Mouse (Mus musculus): ENCODE measurements around the gene Mzf1. TPM values are rescaled to one million over a fixed set of nuclear protein-coding genes. Genes with fewer than 3 reads are reported as not detected.

The Mzf1 gene
- polyA plus RNA-seq, 1 experiment from 2014 or later: 7.6 TPM

DNA sequence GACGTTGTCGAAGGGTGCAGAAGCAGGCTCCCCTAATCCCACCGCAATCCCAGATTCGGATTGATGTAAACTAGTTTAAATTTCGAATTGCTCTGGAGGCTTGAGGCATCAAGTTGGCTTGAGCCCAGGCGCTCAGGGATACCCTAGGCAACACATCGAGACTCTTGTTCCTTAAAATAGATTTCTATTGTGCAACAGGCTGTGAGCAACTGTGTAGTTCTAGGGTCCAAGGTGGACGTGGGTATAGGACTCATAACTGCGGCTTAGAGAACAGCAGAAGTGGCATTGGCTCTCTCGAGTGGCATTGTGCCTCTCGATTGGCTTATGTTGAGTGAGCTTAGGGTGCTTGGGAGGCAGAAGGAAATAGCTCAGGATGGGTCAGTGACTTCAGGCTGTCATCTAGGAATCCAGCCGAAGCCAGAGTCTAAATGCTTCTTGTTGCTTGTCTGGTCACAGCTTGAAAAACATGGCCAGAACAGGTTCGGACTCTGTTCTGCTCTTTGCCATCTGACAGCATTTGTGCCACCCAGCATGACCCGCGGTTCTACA lies 15.9 kb downstream of the Mzf1 start:
- Histone ChIP-seq H3K9me3 (ENCODE audit: control insufficient read depth, low read length) (peaks cover 2% of the 10 kb centered on the region; the same call in 1 of the 2 replicates), H3K4me2 (ENCODE audit: low read length) (peak overlapping the region; percentile 90), H3K4me3 (replicated peaks; ENCODE audit: low read depth, low read length) (peak overlapping the region; percentile 73), H3K27ac (replicated peaks; ENCODE audit: low read depth, low read length) (peak overlapping the region; percentile 100), H3K9ac (replicated peaks; ENCODE audit: low read length) (peak overlapping the region; percentile 95), H3K4me1 (ENCODE audit: control insufficient read depth, insufficient read depth, low read length) (peaks cover 27% of the 10 kb centered on the region), H3K27me3 (ENCODE audit: control insufficient read depth, insufficient read depth, low read length) (peaks cover 19% of the 10 kb centered on the region), H3K36me3 (ENCODE audit: control insufficient read depth, insufficient read depth, low read length) (peaks cover 17% of the 10 kb centered on the region)
- ATAC-seq (ENCODE audit: low FRiP score, low TSS enrichment) (no peak), DNase-seq (no peak)
- WGBS: 24% methylated on average over 15 of the region's 15 CpGs

DNA sequence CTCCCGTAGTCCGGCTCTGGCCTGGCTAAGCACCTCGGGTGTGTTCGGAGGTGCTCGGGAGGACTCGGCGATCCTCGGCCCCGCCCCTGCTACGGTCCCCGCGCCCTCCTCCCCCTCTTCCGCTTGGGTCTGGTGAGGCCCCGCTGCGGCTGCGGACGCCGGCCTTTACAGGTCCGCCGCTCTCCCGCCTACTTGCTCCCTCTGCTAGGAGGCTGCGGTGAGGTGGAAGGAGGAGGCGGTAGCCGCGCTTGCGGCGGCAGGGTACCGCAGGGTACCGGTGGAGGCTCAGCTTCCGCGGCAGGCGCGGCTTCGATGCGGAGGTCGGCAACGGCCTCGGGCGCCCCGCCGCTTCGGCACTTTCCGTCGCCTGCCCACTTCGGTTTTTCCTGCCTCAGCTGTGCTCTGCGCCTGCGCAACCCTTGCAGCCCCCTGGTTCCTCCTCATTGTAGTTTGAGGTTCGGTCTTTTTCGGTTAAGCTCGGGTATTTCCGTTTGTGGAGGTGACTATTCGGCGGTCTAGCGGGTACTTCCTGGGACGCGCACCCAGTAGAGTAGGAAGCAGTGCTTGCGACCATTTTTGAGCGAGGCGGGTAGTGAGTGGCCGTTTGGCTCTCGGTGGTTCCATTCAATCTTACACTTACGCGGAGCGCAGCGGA lies 16.5 kb downstream of the Mzf1 start, which contains the start of gene Ube2m:
Gene Ube2m, minus strand, starts transcription at position 375 of the 655 bp plus-strand sequence.
- ATAC-seq (ENCODE audit: low FRiP score, low TSS enrichment) (peak; percentile 92), DNase-seq (peak; percentile 100)
- WGBS: under 1% methylated on average over 65 of the region's 65 CpGs
- Histone ChIP-seq H3K4me3 (replicated peaks; ENCODE audit: low read depth, low read length) (peak within 1 kb of the TSS; percentile 73), H3K4me1 (ENCODE audit: control insufficient read depth, insufficient read depth, low read length) (peaks cover 30% of the 10 kb centered on the region), H3K27ac (replicated peaks; ENCODE audit: low read depth, low read length) (peak within 1 kb of the TSS; percentile 100), H3K9ac (replicated peaks; ENCODE audit: low read length) (peak within 1 kb of the TSS; percentile 95), H3K9me3 (ENCODE audit: control insufficient read depth, low read length) (no peaks in the 10 kb centered on the region), H3K4me2 (ENCODE audit: low read length) (peak within 1 kb of the TSS; percentile 90), H3K36me3 (ENCODE audit: control insufficient read depth, insufficient read depth, low read length) (peaks cover 22% of the 10 kb centered on the region), H3K27me3 (ENCODE audit: control insufficient read depth, insufficient read depth, low read length) (peaks cover 13% of the 10 kb centered on the region)

DNA sequence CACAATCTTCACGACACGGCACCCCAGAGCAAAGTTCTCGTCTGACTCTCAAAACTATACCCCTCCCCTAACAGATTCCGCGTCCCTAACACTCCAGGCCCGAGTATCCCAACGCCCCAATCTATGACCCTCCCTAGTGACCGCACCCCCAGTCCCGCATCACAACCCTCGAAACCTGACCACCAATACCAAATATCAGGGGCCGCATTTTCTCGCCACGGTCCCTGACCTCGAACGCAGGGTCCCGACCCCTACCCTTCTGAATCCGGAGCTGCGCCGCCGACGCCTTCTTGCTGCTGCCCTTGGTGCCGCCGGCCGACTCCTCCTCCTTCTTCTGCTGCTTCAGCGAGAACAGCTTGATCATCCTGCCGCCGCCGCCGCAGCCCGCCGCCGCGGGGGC lies 17.2 kb downstream of the Mzf1 start:
- ATAC-seq (ENCODE audit: low FRiP score, low TSS enrichment): peak; percentile 2; the same call in 1 of the 2 replicates
- WGBS: under 1% methylated on average over 31 of the region's 33 CpGs

DNA sequence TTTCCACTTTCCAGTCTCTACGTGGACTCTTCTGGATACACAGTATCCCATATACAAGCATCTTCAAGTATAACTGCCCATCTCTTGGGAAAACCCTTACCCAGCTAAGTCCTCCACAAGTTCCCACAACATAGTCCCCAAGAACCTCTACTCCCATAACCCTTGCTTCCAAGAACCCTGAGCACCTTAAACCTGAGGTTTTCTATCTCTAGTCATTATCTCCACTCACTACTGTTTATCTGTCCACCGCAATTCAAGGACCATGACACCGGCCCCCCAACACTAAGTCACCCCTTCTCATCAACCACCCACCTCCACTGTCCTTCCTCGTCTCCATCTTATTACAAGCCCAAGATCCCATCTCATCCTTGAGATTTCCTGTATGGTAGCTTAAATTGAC lies 17.8 kb downstream of the Mzf1 start:
- Histone ChIP-seq H3K27ac (replicated peaks; ENCODE audit: low read depth, low read length) (no peak overlapping the region; the same call in 1 of the 2 replicates), H3K4me2 (ENCODE audit: low read length) (peak overlapping the region; percentile 90), H3K27me3 (ENCODE audit: control insufficient read depth, insufficient read depth, low read length) (0 out of 2 replicates have a peak, but pooled peaks cover 1% of the 10 kb centered on the region), H3K4me1 (ENCODE audit: control insufficient read depth, insufficient read depth, low read length) (peaks cover 30% of the 10 kb centered on the region), H3K4me3 (replicated peaks; ENCODE audit: low read depth, low read length) (peak overlapping the region; percentile 73), H3K9ac (replicated peaks; ENCODE audit: low read length) (peak overlapping the region; percentile 95), H3K9me3 (ENCODE audit: control insufficient read depth, low read length) (no peaks in the 10 kb centered on the region), H3K36me3 (ENCODE audit: control insufficient read depth, insufficient read depth, low read length) (peaks cover 34% of the 10 kb centered on the region)
- DNase-seq: no peak
- no peak for ATAC-seq (ENCODE audit: low FRiP score, low TSS enrichment)
- WGBS: 54% methylated on average over 4 of the region's 4 CpGs

More for the DNA sequence above, 17.2 kb downstream of the Mzf1 start:
- H3K4me1 ChIP-seq (ENCODE audit: control insufficient read depth, insufficient read depth, low read length): peaks cover 30% of the 10 kb centered on the region
- peak overlapping the region; percentile 73 for H3K4me3 ChIP-seq (replicated peaks; ENCODE audit: low read depth, low read length)
- H3K4me2 ChIP-seq (ENCODE audit: low read length): peak overlapping the region; percentile 90
- peak overlapping the region; percentile 100 for H3K27ac ChIP-seq (replicated peaks; ENCODE audit: low read depth, low read length)
- H3K9me3 ChIP-seq (ENCODE audit: control insufficient read depth, low read length): no peaks in the 10 kb centered on the region
- peak overlapping the region; percentile 95 for H3K9ac ChIP-seq (replicated peaks; ENCODE audit: low read length)
- peaks cover 7% of the 10 kb centered on the region; the same call in 1 of the 2 replicates for H3K27me3 ChIP-seq (ENCODE audit: control insufficient read depth, insufficient read depth, low read length)
- no peak for DNase-seq
- peaks cover 29% of the 10 kb centered on the region for H3K36me3 ChIP-seq (ENCODE audit: control insufficient read depth, insufficient read depth, low read length)

DNA sequence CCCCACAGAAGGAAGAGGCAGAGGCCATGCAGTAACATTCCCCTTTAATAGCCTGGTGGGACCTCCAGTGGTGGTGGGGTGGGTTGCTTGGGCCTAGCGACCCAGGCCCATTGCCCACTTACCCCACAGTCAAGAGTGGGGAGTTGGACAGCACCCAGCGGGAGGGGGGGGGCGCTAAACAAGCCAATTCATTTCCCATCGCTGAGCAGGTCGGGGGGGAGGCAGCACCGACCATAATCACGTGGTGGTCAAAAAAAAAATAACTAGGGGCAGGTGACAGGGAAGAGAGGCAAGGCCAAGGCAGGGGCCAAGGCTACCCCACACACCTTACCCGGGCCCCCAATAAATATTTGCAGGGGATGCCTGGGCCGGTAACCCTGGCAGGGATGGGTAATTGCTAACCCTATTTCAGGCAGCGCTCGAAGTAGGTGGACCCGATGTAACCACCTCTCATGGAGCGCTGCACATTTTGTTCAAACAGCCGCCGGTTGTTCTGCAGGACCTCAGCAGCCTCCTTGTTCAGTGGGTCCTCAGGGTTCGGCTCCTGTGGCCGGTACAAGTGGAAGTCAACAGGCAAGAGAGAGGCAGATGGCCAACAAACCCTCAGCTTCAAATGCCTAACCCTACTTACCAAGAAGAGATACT lies 19.2 kb downstream of the Mzf1 start:
- Histone ChIP-seq H3K4me1 (ENCODE audit: control insufficient read depth, insufficient read depth, low read length) (peaks cover 30% of the 10 kb centered on the region), H3K36me3 (ENCODE audit: control insufficient read depth, insufficient read depth, low read length) (peaks cover 48% of the 10 kb centered on the region), H3K9me3 (ENCODE audit: control insufficient read depth, low read length) (no peaks in the 10 kb centered on the region), H3K4me2 (ENCODE audit: low read length) (peak overlapping the region; percentile 93), H3K4me3 (replicated peaks; ENCODE audit: low read depth, low read length) (no peak overlapping the region), H3K9ac (replicated peaks; ENCODE audit: low read length) (no peak overlapping the region; the same call in 1 of the 2 replicates), H3K27ac (replicated peaks; ENCODE audit: low read depth, low read length) (peak overlapping the region; percentile 94; the same call in 1 of the 2 replicates), H3K27me3 (ENCODE audit: control insufficient read depth, insufficient read depth, low read length) (no peaks in the 10 kb centered on the region)
- 85% methylated on average over 17 of the region's 17 CpGs for WGBS
- no peak for DNase-seq
- no peak for ATAC-seq (ENCODE audit: low FRiP score, low TSS enrichment)

DNA sequence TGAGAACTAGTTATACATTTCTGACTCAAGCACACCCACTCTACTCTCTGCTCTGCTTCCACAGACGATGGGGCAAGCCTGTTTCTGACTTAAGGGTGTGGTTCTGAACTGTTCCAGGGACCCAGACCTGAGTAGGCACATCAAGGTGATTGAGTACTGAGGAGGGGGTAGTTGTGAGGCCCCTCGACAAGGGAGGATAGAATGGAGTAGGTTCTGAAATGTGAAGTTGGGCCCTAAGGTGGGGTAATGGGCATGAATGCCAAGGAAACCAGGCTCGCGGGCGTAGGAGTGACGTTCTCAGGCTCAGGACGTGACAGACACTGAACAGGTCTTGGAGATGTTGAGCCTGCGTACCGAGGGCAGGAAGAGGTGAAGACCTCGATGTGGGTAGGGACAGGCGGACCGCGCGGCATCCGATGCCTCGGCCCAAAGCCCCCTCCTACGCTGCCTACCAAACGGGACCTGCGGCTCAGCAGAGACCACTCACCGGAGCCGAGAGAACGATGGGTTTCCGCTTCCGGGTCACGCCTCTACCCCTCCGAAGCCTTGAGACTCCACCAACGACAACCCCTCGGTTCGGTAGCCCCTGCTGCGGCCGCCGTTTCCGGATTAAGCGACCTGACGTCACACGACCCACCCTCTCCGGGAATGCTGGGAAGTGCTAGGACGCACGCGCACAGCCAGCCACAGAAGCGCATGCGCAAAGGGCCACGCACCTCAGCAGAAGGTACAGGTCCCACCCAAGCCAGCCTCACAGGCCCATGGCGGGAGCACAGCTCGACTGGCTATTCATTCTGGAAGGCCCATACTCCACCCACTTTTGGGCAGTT lies 20.2 kb downstream of the Mzf1 start, which contains the start of gene Chmp2a:
Gene Chmp2a, minus strand, starts transcription at position 660 of the 830 bp plus-strand sequence.
- WGBS: under 1% methylated on average over 45 of the region's 45 CpGs
- peaks cover 58% of the 10 kb centered on the region for H3K36me3 ChIP-seq (ENCODE audit: control insufficient read depth, insufficient read depth, low read length)
- H3K9me3 ChIP-seq (ENCODE audit: control insufficient read depth, low read length): no peaks in the 10 kb centered on the region
- peaks cover 30% of the 10 kb centered on the region for H3K4me1 ChIP-seq (ENCODE audit: control insufficient read depth, insufficient read depth, low read length)
- peak within 1 kb of the TSS; percentile 53 for H3K4me3 ChIP-seq (replicated peaks; ENCODE audit: low read depth, low read length)
- H3K9ac ChIP-seq (replicated peaks; ENCODE audit: low read length): peak within 1 kb of the TSS; percentile 79
- H3K27ac ChIP-seq (replicated peaks; ENCODE audit: low read depth, low read length): peak within 1 kb of the TSS; percentile 94
- ATAC-seq (ENCODE audit: low FRiP score, low TSS enrichment) (peak; percentile 83), DNase-seq (peak; percentile 99)
- peak within 1 kb of the TSS; percentile 93 for H3K4me2 ChIP-seq (ENCODE audit: low read length)
- no peaks in the 10 kb centered on the region for H3K27me3 ChIP-seq (ENCODE audit: control insufficient read depth, insufficient read depth, low read length)

DNA sequence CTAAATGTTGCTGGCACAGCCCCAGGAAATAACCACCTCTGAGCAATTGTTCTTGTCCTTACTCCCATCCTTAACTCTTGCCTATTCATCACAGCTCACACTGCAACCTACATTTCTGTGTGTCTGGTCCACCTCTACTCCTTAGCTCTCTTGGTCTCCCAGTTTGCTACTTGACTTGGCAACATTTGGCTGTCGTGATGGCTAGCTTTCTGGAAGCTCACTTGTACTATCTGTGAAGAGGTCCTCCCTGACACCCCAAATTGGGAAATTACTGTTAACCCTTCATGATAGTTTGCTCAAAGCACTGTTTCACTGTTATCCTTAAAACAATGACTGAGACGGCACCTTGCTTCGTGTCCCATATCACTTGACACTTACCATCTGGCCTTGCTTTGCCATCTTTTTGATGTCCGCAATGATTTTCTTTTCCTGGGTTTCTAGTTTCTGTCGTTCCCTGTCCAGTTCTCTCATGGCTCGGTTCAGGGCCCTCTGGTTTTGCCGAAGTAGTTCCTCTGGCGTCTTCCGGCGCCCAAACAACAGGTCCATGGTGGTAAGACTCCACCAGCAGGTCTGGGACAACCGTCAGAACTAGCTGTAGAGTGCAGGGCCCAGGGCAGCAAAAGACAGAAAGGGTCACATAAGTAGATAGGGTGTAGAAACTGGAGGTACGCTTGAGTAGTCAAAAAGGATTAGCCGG lies 21.0 kb downstream of the Mzf1 start:
- no peak for DNase-seq
- 50% methylated on average over 13 of the region's 13 CpGs for WGBS

More for the DNA sequence above, 21.0 kb downstream of the Mzf1 start:
- Histone ChIP-seq H3K4me3 (replicated peaks; ENCODE audit: low read depth, low read length) (peak overlapping the region; percentile 53), H3K4me1 (ENCODE audit: control insufficient read depth, insufficient read depth, low read length) (peaks cover 24% of the 10 kb centered on the region), H3K27ac (replicated peaks; ENCODE audit: low read depth, low read length) (peak overlapping the region; percentile 94), H3K4me2 (ENCODE audit: low read length) (peak overlapping the region; percentile 93), H3K36me3 (ENCODE audit: control insufficient read depth, insufficient read depth, low read length) (peaks cover 65% of the 10 kb centered on the region), H3K9me3 (ENCODE audit: control insufficient read depth, low read length) (no peaks in the 10 kb centered on the region), H3K27me3 (ENCODE audit: control insufficient read depth, insufficient read depth, low read length) (no peaks in the 10 kb centered on the region), H3K9ac (replicated peaks; ENCODE audit: low read length) (peak overlapping the region; percentile 79)
- ATAC-seq (ENCODE audit: low FRiP score, low TSS enrichment): no peak
